30 mouse cellular contexts compared by ENCODE assay signal in the genomic region with DNA sequence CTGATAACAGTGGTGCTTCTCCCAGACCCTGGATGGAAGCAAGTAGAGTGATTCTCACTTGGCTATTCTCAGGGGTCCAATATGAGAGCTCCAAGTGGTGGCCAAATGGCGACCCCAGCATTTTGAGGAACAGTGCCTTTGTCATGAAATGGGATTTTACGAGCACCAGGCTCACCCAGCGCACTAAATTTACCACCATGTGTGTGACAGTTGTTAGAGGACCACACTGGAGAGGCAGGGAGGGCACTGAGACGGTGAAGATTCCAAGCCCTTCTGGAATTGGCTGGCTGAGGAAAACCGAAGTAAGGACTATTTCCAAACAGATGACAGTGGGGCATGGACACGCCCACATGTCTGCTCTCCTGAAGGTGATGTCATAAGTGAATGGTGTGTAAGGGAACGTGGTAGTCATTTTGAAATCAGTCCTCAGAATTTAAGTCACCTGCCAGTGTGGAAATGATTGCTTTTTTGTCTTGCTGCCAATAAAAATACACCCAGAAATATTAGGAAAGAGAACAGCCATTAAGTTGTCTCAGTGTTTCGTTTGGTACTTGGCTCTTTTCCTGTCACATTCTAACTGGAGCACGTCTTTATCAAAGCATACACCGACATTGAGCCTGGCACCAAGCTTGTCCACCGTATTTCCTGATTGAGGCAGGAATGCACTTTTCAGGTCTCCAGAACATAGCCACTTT. TPM values are rescaled to one million over a fixed set of nuclear protein-coding genes. Genes with fewer than 3 reads are reported as not detected.
DNase-seq lines count a peak whose midpoint lies in the region; ATAC-seq and TF ChIP-seq lines count a peak whose summit lies in the region.
"Had no signal": no experiment of that assay in that cellular context is flagged by ENCODE, and none has a peak within 500 bp of the region (broad histone marks: within the 10 kb centered on the region; RNA-seq: fewer than 3 reads in every experiment).

No protein-coding gene starts in this region.

- H3K9me3 ChIP-seq in liver, embryonic 11.5 days (ENCODE audit: control insufficient read depth, low read length): no peaks in the 10 kb centered on the region
- H3K9me3 ChIP-seq: embryonic facial prominence, embryonic 10.5 days; embryonic facial prominence, embryonic 15.5 days; G1E; heart, embryonic 13.5 days; hindbrain, embryonic 13.5 days; lung, embryonic 15.5 days; midbrain, embryonic 15.5 days; neural tube, embryonic 15.5 days; stomach, embryonic 15.5 days had no signal

- TF ChIP-seq POLR2A in liver, adult 2 months (IDR thresholded peaks at IDR 0.05; ENCODE audit: extremely low read depth, insufficient read depth, low read length): no peak

- no peaks in the 10 kb centered on the region for H3K27me3 ChIP-seq in liver, adult 2 months (ENCODE audit: control insufficient read depth, insufficient read depth, low read length)
- H3K27me3 ChIP-seq in liver, embryonic 11.5 days (replicated peaks; ENCODE audit: control insufficient read depth, insufficient read depth, low read length): no peaks in the 10 kb centered on the region
- H3K27me3 ChIP-seq: embryonic facial prominence, embryonic 15.5 days; heart, embryonic 13.5 days; hindbrain, embryonic 13.5 days; lung, embryonic 15.5 days; midbrain, embryonic 15.5 days; neural tube, embryonic 15.5 days; stomach, embryonic 15.5 days had no signal

- H3K4me2 ChIP-seq in liver, embryonic 11.5 days: no peak overlapping the region
- H3K4me2 ChIP-seq: embryonic facial prominence, embryonic 15.5 days; heart, embryonic 13.5 days; hindbrain, embryonic 13.5 days; lung, embryonic 15.5 days; midbrain, embryonic 15.5 days; neural tube, embryonic 15.5 days; stomach, embryonic 15.5 days had no signal

- 58% methylated on average over 11 of the region's 11 CpGs for WGBS in liver, adult 2 months
- 75% methylated on average over 11 of the region's 11 CpGs for WGBS in liver, embryonic 11.5 days

- ATAC-seq in liver, embryonic 11.5 days (replicated peaks; ENCODE audit: low FRiP score): no peak
- peak; percentile 61 for ATAC-seq in megakaryocyte, adult 5-6 weeks (ENCODE audit: poor library complexity, severe bottlenecking)
- ATAC-seq: forebrain, embryonic 14.5 days; intestine, postnatal 0 days; midbrain, embryonic 15.5 days had no signal

- no peak for TF ChIP-seq CTCF in liver, adult 2 months (IDR thresholded peaks at IDR 0.05; ENCODE audit: low read depth, low read length)

- no peak overlapping the region for H3K27ac ChIP-seq in liver, adult 2 months (replicated peaks; ENCODE audit: insufficient read depth, low read depth, low read length)
- H3K27ac ChIP-seq in liver, embryonic 11.5 days (ENCODE audit: low read depth, low read length): no peak overlapping the region
- H3K27ac ChIP-seq: embryonic facial prominence, embryonic 10.5 days; embryonic facial prominence, embryonic 15.5 days; heart, adult 2 months; heart, embryonic 13.5 days; hindbrain, embryonic 13.5 days; liver, embryonic 14.5 days; lung, embryonic 15.5 days; midbrain, embryonic 15.5 days; neural tube, embryonic 15.5 days; stomach, embryonic 15.5 days had no signal

- DNase-seq in adrenal gland, adult 2 months: peak; percentile 28
- no peak for DNase-seq in adrenal gland, postnatal 4 days (ENCODE audit: low spot score in 2 of 2)
- peak; percentile 82 for DNase-seq in liver, adult 2 months (ENCODE audit: extremely low read depth, low read depth, low spot score)
- DNase-seq in liver, embryonic 11.5 days (ENCODE audit: low spot score): no peak
- peak; percentile 30 for DNase-seq in fibroblast of lung, adult 2 months (ENCODE audit: low read depth)
- DNase-seq in adrenal gland, adult 8-10 months: no peak
- DNase-seq: cerebellum, adult 8-10 months; cerebellum, postnatal 25 days; gastrocnemius, postnatal 25 days; heart, adult 2 months; heart, postnatal 36 days; kidney, adult 9 months; kidney, postnatal 10 days; layer of hippocampus, postnatal 36 days; left cerebral cortex, postnatal 4 days; retina, postnatal 1 day; right cerebral cortex, postnatal 14 days had no signal

- 0 out of 2 replicates have a peak, but pooled peaks cover 2% of the 10 kb centered on the region for H3K36me3 ChIP-seq in liver, adult 2 months (ENCODE audit: control insufficient read depth, insufficient read depth, low read length)
- peaks cover 8% of the 10 kb centered on the region; the same call in 1 of the 2 replicates for H3K36me3 ChIP-seq in liver, embryonic 11.5 days (ENCODE audit: control insufficient read depth, insufficient read depth, low read length)

- H3K4me3 ChIP-seq in liver, adult 2 months (ENCODE audit: insufficient read depth, low read depth, low read length): no peak overlapping the region
- no peak overlapping the region for H3K4me3 ChIP-seq in liver, embryonic 11.5 days (ENCODE audit: low read depth, low read length)
- H3K4me3 ChIP-seq: embryonic facial prominence, embryonic 10.5 days; embryonic facial prominence, embryonic 15.5 days; heart, adult 2 months; heart, embryonic 13.5 days; hindbrain, embryonic 13.5 days; lung, embryonic 15.5 days; midbrain, embryonic 15.5 days; neural tube, embryonic 15.5 days; stomach, embryonic 15.5 days had no signal

- H3K9ac ChIP-seq in liver, adult 2 months (ENCODE audit: low read depth, low read length): no peak overlapping the region
- H3K9ac ChIP-seq in liver, embryonic 11.5 days (ENCODE audit: low read depth, low read length): no peak overlapping the region
- H3K9ac ChIP-seq: embryonic facial prominence, embryonic 15.5 days; heart, embryonic 13.5 days; hindbrain, embryonic 13.5 days; liver, embryonic 14.5 days; lung, embryonic 15.5 days; midbrain, embryonic 15.5 days; neural tube, embryonic 15.5 days; stomach, embryonic 15.5 days had no signal

- no peaks in the 10 kb centered on the region for H3K4me1 ChIP-seq in liver, adult 2 months (ENCODE audit: control insufficient read depth, insufficient read depth, low read length)
- H3K4me1 ChIP-seq in liver, embryonic 11.5 days (replicated peaks; ENCODE audit: control insufficient read depth, insufficient read depth, low read length): no peaks in the 10 kb centered on the region
- H3K4me1 ChIP-seq: embryonic facial prominence, embryonic 15.5 days; lung, embryonic 15.5 days; midbrain, embryonic 15.5 days; neural tube, embryonic 15.5 days; stomach, embryonic 15.5 days had no signal

- H3K79me2 ChIP-seq in liver, adult 2 months (ENCODE audit: control insufficient read depth, insufficient read depth, low read length): no peaks in the 10 kb centered on the region

RNA-seq across cellular contexts. Expression of a gene that starts 40.6 kb away (rescaled TPM):
- total RNA-seq in adrenal gland, adult 2 months (2021): 10 to 100 TPM; 60.4 to 72.1 TPM
- 50.7 and 64.9 TPM in 2 replicates for polyA plus RNA-seq in adrenal gland, adult 2 months (2012; rRNA removed)
- total RNA-seq in adrenal gland, postnatal 4 days (2021): 10 to 100 TPM; 71.9 to 75.7 TPM
- 8.1 and 9.3 TPM in 2 replicates for total RNA-seq in liver, adult 2 months (2014; rRNA removed)
- polyA plus RNA-seq in liver, adult 2 months (2012; rRNA removed): 37.5 and 58.4 TPM in 2 replicates
- 88.7 and 89.3 TPM in 2 replicates for polyA plus RNA-seq in liver, embryonic 11.5 days (2014; fragmentation: Nextera tagmentation; extraction: Ambion mirVana)
- 67.1 and 67.2 TPM in 2 replicates for total RNA-seq in megakaryocyte, adult 5-6 weeks (2015)
- 32.1 and 32.5 TPM in 2 replicates for total RNA-seq in megakaryocyte, adult 5-6 weeks (2017)
- total RNA-seq in adrenal gland, adult 8-10 months (2022): 100 to 1,000 TPM in 2 of 4 experiments, 10 to 100 TPM in 2; 79.2 to 118 (median 92.6) TPM

RNA-seq across cellular contexts. Expression of a gene that starts 49.1 kb away (rescaled TPM):
- total RNA-seq in adrenal gland, adult 2 months (2021): 10 to 100 TPM; 28.5 to 34.6 TPM
- polyA plus RNA-seq in adrenal gland, adult 2 months (2012; rRNA removed): 11.8 and 13.8 TPM in 2 replicates
- total RNA-seq in adrenal gland, postnatal 4 days (2021): 10 to 100 TPM; 31.7 to 33.7 TPM
- total RNA-seq in liver, adult 2 months (2014; rRNA removed): 12.6 and 12.9 TPM in 2 replicates
- polyA plus RNA-seq in liver, adult 2 months (2012; rRNA removed): 5.6 and 6.9 TPM in 2 replicates
- 31.0 and 34.1 TPM in 2 replicates for polyA plus RNA-seq in liver, embryonic 11.5 days (2014; fragmentation: Nextera tagmentation; extraction: Ambion mirVana)
- total RNA-seq in megakaryocyte, adult 5-6 weeks (2015): 25.0 and 29.4 TPM in 2 replicates
- 13.5 and 15.4 TPM in 2 replicates for total RNA-seq in megakaryocyte, adult 5-6 weeks (2017)
- 10 to 100 TPM; 34.4 to 46.4 (median 42.1) TPM for total RNA-seq in adrenal gland, adult 8-10 months (2022)

Comparison
In these comparisons a context has a peak if more than half of its experiments do, and no peak if none do; other contexts are left out.
1. DNase-seq: peak in adrenal gland, adult 2 months (single experiment), liver, adult 2 months (single experiment) and fibroblast of lung, adult 2 months (single experiment); none in adrenal gland, postnatal 4 days (0 of 2), liver, embryonic 11.5 days (single experiment) and adrenal gland, adult 8-10 months (single experiment).